Mouse (Mus musculus) c-Kit-positive CD71-positive TER-119-positive erythroid progenitor cells, embryonic 14.5 days (primary cell): ENCODE measurements at regions not wholly inside any gene's neighbourhood (a gene's known extent, or its start where the extent isn't known, plus 50 kb on each side); places are given as distances from the start of the nearest gene placed in this dataset.

Experiments
- DNase-seq: peaks from one replicate; pipeline ENCODE4 v3.0.0-alpha.2; 2013; ENCODE audit warnings: low spot score

- DNase-seq: no peak
Measured at GRCm38 (mm10) chr17:65015731-65016130, 179.9 kb upstream of the 4930583I09Rik start.

GRCm38 (mm10) chr17:65014682-65015081 is 178.8 kb upstream of the 4930583I09Rik start:
- DNase-seq: no peak

DNA sequence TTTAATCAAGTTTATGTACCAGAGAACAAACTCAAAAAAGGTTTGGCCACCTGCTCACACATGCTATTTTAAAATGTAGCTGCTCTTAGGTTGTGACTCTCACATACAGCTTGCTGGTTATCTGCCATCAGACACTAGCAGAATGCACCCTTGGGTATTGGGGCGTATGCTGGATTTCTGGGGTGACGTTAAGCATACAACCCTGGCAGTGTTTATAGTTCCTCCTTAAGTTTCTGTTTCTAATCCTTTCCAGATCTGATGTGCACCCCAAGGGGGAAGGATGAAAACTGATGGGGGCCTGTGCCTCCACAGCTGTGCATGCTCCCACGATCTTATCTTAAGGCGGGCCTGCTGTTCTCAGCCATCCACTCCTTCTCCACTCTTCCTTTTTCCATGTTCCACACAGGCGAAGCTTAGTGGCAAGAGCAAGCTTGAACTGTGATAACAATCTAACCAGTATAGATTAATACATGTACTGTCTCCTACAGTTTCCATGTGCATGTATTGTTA is 164.8 kb upstream of the 4930583I09Rik start:
- no peak for DNase-seq

DNA sequence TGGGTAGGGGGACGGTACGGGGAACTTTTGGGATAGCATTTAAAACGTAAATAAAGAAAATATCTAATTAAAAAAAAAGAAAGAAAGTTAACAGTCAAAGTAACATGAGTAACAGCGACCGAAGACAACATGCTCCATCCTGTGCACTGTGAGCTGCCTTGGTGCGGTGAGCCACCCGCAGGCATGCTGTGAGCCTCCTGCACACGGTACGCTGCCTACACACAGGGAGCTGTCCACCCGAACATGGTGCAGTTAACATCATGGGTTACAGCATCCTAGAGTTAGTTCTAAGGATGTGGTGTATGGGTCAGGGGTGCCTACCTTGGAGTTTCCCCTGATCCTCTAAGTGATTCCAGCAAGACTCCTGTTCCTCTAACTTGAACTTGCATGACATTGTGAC is 158.6 kb upstream of the 4930583I09Rik start:
- no peak for DNase-seq

GRCm38 (mm10) chr17:64991262-64991661 is 155.4 kb upstream of the 4930583I09Rik start:
- no peak for DNase-seq

GRCm38 (mm10) chr17:64984276-64985011 is 148.6 kb upstream of the 4930583I09Rik start:
- DNase-seq: no peak

- no peak for DNase-seq
Measured at GRCm38 (mm10) chr17:64983480-64983879, 147.6 kb upstream of the 4930583I09Rik start.

DNA sequence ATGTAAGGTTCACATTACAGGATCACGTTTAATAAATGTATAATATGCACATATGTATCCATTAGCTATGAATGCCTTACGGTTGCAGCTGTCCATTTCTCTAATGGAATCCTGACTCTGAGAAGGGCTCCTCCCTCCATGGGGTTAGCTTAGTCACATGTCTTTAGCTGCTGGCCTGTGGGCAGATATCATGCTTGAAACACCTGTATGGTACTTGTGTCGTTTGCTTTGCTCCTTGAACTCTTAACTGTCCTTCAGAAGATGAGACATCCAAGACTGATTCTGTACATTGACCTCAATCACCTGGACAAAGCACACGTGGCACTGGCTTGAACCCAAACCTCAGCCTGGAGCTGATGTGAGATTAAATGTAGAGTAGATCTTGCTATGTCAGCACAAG is 128.3 kb upstream of the 4930583I09Rik start:
- DNase-seq: no peak

GRCm38 (mm10) chr17:64961887-64962286 is 126.0 kb upstream of the 4930583I09Rik start:
- DNase-seq: no peak

- no peak for DNase-seq
Measured at GRCm38 (mm10) chr17:64957495-64957894, 121.6 kb upstream of the 4930583I09Rik start.

DNA sequence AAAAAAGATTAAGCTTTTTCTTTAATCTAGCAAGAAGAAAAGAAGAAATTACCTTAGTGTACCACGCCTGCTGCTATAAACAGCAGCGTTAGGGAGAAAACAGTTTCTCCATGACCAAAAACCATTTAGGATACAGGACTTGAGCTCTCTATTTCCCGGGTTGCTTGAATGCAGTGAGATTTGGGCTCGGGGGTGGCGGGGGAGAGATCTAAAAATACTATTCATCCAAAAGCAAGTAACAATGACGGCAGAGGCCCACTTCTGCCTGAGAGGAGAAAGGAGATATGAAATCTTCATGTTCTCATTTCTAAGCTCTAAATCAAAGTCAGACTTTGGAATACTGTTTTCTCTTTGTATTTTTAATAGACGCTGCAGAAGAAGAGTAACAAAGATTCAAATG is 120.6 kb upstream of the 4930583I09Rik start:
- DNase-seq: no peak

DNA sequence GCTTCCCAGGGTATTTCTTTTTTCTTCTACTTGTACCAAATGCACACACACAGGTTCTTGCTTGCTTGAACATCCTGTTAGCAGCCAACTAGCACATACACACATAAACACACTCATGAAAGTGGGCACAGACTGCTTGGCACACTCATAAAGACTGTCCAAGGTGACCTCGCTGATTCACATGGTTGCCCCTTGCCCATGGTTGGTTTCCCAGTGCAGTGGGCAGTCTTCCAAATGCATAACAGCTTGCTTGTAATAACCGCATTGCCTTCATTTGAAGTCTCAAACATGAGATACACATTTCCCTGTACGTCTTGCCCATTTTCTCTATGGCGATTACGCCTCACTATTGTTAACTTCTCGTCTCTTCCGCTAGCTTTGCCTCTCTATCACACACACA is 117.4 kb upstream of the 4930583I09Rik start:
- DNase-seq: no peak

- DNase-seq: no peak
Measured at GRCm38 (mm10) chr17:64951625-64951940, 115.7 kb upstream of the 4930583I09Rik start.

GRCm38 (mm10) chr17:64950802-64951624 is 115.1 kb upstream of the 4930583I09Rik start:
- DNase-seq: no peak

GRCm38 (mm10) chr17:64943213-64943612 is 107.3 kb upstream of the 4930583I09Rik start:
- DNase-seq: no peak

DNA sequence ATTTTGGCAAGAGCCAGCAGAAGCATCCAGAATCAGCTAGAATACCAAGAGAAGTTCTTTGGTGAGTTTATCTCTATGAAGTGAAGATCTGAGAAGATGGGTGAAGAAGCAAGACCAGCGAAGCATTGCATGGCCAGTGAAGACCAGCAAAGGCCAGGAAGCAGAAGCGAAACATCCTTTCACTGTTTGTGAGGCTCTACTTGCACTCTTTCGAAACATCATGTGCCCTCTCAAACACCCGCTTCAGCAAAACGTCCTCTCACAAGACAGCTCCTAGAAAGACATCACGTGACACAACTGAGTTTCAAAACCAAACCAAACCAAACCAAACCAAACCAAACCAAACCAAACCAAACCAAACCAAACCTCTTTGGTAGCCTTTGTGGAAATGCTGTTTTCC is 105.7 kb upstream of the 4930583I09Rik start:
- DNase-seq: no peak

GRCm38 (mm10) chr17:64935683-64936082 is 99.8 kb upstream of the 4930583I09Rik start:
- DNase-seq: no peak

DNA sequence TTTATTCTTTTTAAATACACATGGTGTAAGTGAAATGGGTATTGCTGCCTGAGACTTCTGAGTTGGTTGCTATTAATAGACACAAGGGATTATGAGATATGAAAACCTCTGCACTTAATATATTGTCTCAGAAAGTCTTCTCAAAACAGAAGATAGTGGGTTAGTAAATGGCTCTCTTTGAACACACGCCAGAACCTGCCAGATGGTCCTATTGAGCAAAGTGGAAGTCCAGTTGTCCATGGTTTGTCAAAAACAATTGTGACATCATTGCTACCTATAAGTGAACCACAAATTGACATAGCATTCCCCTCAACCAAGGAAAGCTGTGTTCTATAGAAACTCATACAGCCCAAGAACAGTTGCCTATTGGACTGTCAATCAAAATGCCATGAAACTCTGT is 98.5 kb upstream of the 4930583I09Rik start:
- DNase-seq: no peak

DNA sequence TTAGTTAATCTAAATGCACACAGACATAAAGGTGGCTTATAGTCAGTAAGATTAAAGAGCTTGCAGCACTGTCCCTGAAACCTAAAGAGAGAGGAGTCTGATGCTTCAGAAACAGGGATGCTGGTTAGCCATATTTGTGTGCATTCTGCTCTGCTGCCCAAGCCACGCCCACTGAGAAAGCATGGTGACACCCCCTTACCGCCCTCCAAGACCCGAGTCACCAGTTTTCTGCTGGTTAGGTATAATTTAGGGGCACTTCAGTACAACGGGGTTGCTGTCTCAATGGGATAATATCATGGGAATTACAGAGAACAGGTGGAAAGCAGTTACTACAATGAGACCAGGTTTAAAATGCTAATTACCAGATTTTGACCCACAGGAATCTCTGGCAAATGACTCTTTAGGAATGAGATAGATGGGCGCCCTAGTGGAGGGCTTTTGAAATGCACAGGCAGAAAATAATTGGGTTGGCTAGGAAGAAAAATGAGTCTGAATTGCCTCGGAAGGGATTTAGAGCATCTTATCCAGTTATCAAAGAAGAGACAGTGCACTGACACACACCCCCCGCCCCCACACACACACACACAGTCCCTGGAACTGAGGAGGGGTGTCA is 95.1 kb upstream of the 4930583I09Rik start:
- no peak for DNase-seq

GRCm38 (mm10) chr17:64923762-64924161 is 87.9 kb upstream of the 4930583I09Rik start:
- no peak for DNase-seq

DNA sequence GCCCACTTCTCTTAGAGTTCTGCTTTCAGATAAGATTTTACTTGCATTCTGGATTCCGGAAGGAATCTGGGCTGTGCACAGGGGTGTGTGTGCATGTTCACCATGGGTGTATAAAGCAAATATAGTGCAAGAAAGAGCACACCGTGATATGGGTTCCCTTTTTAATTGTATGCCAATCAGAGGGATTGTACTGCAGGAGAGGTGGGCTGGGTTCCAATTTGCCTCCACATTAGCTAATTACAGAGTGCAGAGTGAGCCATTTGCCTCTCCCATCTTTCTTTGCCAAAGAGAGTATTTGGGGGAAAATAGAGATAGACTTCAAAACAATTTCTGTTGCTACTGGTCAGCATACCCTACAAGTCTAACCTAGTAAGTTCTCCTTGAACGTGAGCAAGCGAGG is 86.4 kb upstream of the 4930583I09Rik start:
- no peak for DNase-seq

GRCm38 (mm10) chr17:64920236-64920635 is 84.4 kb upstream of the 4930583I09Rik start:
- DNase-seq: peak; percentile 2

DNA sequence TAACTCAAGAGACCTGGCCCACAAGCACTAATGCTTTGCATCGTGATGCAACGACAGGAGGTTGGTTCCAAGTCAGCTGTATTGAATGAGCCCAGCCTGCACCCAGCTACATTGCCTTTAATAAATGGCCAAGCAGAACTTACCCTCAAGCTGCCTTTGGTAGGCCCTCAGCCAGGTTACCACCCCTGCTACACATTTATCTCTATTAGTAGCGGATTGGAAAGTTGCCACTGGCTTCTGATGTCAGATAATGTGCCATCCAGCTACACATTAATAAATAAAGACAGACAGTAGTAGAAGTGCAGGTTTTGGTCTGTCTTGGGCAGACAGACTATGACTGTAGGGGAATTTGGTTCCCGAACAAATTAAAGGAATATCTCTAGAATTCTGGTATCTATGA is 82.0 kb upstream of the 4930583I09Rik start:
- DNase-seq: no peak
